Mouse (Mus musculus) CH12.LX (cell line): ENCODE measurements around the gene Mavs.

Experiments
- CTCF ChIP-seq, 2 experiments: IDR thresholded peaks in 1 of 2; conservative IDR thresholded peaks in 1 of 2; 2 replicates each; pipeline ENCODE4 v1.5.1; 2011 to 2012; ENCODE audit warnings: low read depth in 2 of 2, low read length in 2 of 2, improper control_type of control experiment in 1 of 2, inconsistent platforms in 1 of 2, mild to moderate bottlenecking in 1 of 2, moderate library complexity in 1 of 2
- E2F4 ChIP-seq: IDR thresholded peaks from 2 replicates; pipeline ENCODE4 v1.6.1; 2011; ENCODE audit warnings: low read depth, low read length, improper control_type of control experiment; ENCODE audit not compliant: insufficient replicate concordance
- EP300 ChIP-seq: IDR thresholded peaks from 2 replicates; pipeline ENCODE4 v1.6.1; 2011; ENCODE audit warnings: low read length, improper control_type of control experiment
- KAT2A ChIP-seq: IDR thresholded peaks from 2 replicates; pipeline ENCODE4 v1.6.1; 2012; ENCODE audit warnings: low read length, improper control_type of control experiment, inconsistent platforms; ENCODE audit not compliant: insufficient replicate concordance
- POLR2A ChIP-seq: IDR thresholded peaks from 2 replicates; pipeline ENCODE4 v1.6.1; 2011; ENCODE audit warnings: low read depth, mild to moderate bottlenecking, improper control_type of control experiment, low read length
- USF2 ChIP-seq: conservative IDR thresholded peaks from 2 replicates; pipeline ENCODE4 v1.6.1; 2011; ENCODE audit warnings: low read depth, low read length, improper control_type of control experiment
- ZKSCAN1 ChIP-seq: IDR thresholded peaks from 2 replicates; pipeline ENCODE4 v1.6.1; 2012; ENCODE audit warnings: low read depth, inconsistent platforms, low read length, improper control_type of control experiment, borderline replicate concordance

- no peak for TF ChIP-seq EP300
- TF ChIP-seq KAT2A = no peak
- TF ChIP-seq ZKSCAN1 = no peak
- no peak for TF ChIP-seq POLR2A
- TF ChIP-seq CTCF (conservative IDR thresholded peaks at IDR 0.05 in 1 of 2, IDR thresholded peaks at IDR 0.05 in 1 of 2; ENCODE audit: low read depth in 2 of 2, low read length in 2 of 2) = no peak
- no peak for TF ChIP-seq E2F4
- TF ChIP-seq USF2 = no peak
Measured at GRCm38 (mm10) chr2:131281596-131281995, 47.7 kb downstream of the Mavs start.
